Mouse (Mus musculus) cerebellum, adult 2 months (tissue): ENCODE measurements at regions not wholly inside any gene's neighbourhood (a gene's known extent, or its start where the extent isn't known, plus 50 kb on each side); places are given as distances from the start of the nearest gene placed in this dataset.

Source experiments
- DNase-seq, 2 experiments: peaks; one replicate each; pipeline ENCODE4 v3.0.0; 2021
- H3K27ac ChIP-seq: fragments of 200-500 bp; 2 replicates; pipeline ENCODE4 v1.5.1; 2012; ENCODE audit warnings: low read length, control low read depth, inconsistent platforms; ENCODE audit not compliant: insufficient read depth
- H3K27me3 ChIP-seq: fragments of 200-500 bp; 2 replicates; pipeline ENCODE4 v1.6.1; 2012; ENCODE audit warnings: inconsistent platforms, mild to moderate bottlenecking, low read length, moderate library complexity; ENCODE audit not compliant: control insufficient read depth, insufficient read depth
- H3K4me1 ChIP-seq: fragments of 200-500 bp; 2 replicates; pipeline ENCODE4 v1.6.1; 2011; ENCODE audit warnings: low read length; ENCODE audit not compliant: control insufficient read depth, insufficient read depth
- H3K4me3 ChIP-seq: fragments of 200-500 bp; replicated peaks from 2 replicates; pipeline ENCODE3; 2011; ENCODE audit warnings: mild to moderate bottlenecking, low read depth, low read length, control low read depth; ENCODE audit not compliant: insufficient read depth
- CTCF ChIP-seq: fragments of 200-500 bp; IDR thresholded peaks from 2 replicates; pipeline ENCODE4 v1.5.1; 2011; ENCODE audit warnings: low read depth, mild to moderate bottlenecking, control low read depth, low read length, moderate library complexity, borderline replicate concordance; ENCODE audit not compliant: insufficient read depth
- POLR2A ChIP-seq: fragments of 200-500 bp; IDR thresholded peaks from 2 replicates; pipeline ENCODE4 v1.6.1; 2011; ENCODE audit warnings: low read length, control low read depth, borderline replicate concordance; ENCODE audit not compliant: insufficient read depth
- WGBS: fragments of 180-500 bp; shearing (Covaris S2); methylation state at CpG from one replicate; pipeline ENCODE4 v1.1.7; 2018; 5-methylcytosine and 5-hydroxymethylcytosine counted together

DNA sequence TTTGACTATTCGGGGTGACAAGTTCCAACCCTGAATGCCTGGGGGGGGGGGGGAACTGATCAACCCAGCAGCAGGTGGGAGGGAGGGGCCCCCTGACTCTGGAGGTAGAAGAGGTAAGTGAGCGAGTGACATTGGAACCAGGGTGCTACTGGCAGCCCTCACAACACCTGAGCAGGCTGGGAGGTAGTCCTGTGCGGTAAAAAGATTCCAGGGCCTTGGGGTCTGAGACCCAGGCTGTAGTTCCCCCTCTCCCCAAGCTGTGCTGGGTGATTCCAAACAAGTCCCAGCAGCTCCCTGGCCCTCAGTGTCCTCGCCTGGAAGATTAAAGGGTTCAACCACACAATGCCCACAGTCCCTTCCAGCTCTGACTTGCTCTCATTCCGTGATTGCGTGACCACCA is 240.4 kb downstream of the 3110018I06Rik start:
- no peak overlapping the region for H3K4me3 ChIP-seq
- WGBS = 72% methylated on average over 6 of the region's 6 CpGs
- TF ChIP-seq CTCF = no peak
- no peak for TF ChIP-seq POLR2A
- DNase-seq = no peak
- H3K27ac ChIP-seq = no peak overlapping the region
- H3K27me3 ChIP-seq = no peaks in the 10 kb centered on the region; the same call in 1 of the 2 replicates
- H3K4me1 ChIP-seq = no peaks in the 10 kb centered on the region

DNA sequence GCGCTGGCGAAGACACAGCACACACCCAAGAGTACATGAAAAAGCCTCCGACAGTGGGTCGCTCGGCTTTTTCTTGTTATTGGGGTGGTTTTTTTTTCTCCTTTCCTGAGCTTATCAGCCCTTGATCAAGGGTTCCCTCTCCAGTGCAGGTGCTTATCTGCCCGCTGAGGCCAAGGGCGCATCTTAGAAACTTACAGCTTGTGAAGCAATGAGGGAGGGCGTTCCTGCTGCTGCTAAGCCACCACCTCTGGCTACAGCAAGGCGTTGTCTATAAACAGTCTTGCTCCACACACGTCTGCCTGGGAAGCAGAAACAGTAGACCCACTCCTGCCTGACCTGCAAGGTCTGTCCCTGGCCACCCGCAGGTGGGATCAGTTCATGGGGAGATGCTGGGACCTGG is 240.9 kb downstream of the 3110018I06Rik start:
- H3K27ac ChIP-seq = no peak overlapping the region
- TF ChIP-seq CTCF (no peak), POLR2A (no peak)
- no peak for DNase-seq
- no peaks in the 10 kb centered on the region for H3K4me1 ChIP-seq
- H3K4me3 ChIP-seq = no peak overlapping the region
- no peaks in the 10 kb centered on the region for H3K27me3 ChIP-seq
- WGBS = 88% methylated on average over 11 of the region's 11 CpGs

GRCm38 (mm10) chr12:107730940-107731339 is 242.5 kb downstream of the 3110018I06Rik start:
- no peak for TF ChIP-seq CTCF
- no peak for TF ChIP-seq POLR2A
- H3K4me3 ChIP-seq = no peak overlapping the region
- 80% methylated on average over 4 of the region's 4 CpGs for WGBS
- no peak overlapping the region for H3K27ac ChIP-seq
- DNase-seq = no peak
- no peaks in the 10 kb centered on the region for H3K27me3 ChIP-seq
- no peaks in the 10 kb centered on the region for H3K4me1 ChIP-seq

DNA sequence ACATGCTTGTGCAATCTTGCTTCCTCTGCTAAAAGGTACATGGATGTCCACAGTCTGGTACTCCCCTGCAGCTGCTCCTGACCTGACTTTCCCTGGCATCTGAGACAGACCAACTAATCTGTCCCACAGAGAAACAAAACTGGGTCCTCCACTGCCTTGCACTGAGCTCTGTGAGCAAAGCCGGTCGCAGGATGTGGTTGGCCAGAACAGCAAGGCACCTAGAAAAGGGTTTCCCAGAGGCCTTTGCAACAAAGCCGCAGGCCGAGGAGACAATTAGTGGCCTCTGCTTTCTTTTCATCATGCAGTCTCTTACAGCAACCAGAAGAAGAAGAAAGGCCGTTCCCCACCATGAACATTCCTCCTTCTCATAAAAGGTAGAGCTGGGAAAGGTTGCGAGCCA is 246.1 kb downstream of the 3110018I06Rik start:
- WGBS = 91% methylated on average over 6 of the region's 6 CpGs

GRCm38 (mm10) chr12:107742641-107743040 is 254.2 kb downstream of the 3110018I06Rik start:
- TF ChIP-seq POLR2A = no peak
- no peak for TF ChIP-seq CTCF
- no peak overlapping the region for H3K4me3 ChIP-seq
- no peaks in the 10 kb centered on the region for H3K27me3 ChIP-seq
- DNase-seq = no peak
- no peaks in the 10 kb centered on the region for H3K4me1 ChIP-seq
- H3K27ac ChIP-seq = no peak overlapping the region
- 77% methylated on average over 13 of the region's 13 CpGs for WGBS

More for the DNA sequence above, 246.1 kb downstream of the 3110018I06Rik start:
- no peak for TF ChIP-seq POLR2A
- no peak for TF ChIP-seq CTCF
- Histone ChIP-seq H3K27ac (no peak overlapping the region), H3K27me3 (no peaks in the 10 kb centered on the region), H3K4me3 (no peak overlapping the region), H3K4me1 (no peaks in the 10 kb centered on the region)
- DNase-seq = no peak

- Histone ChIP-seq H3K27me3 (no peaks in the 10 kb centered on the region), H3K27ac (no peak overlapping the region), H3K4me1 (no peaks in the 10 kb centered on the region), H3K4me3 (no peak overlapping the region)
- TF ChIP-seq POLR2A (no peak), CTCF (no peak)
- WGBS = 94% methylated on average over 8 of the region's 8 CpGs
- no peak for DNase-seq
Observed at GRCm38 (mm10) chr12:107744822-107745221, 256.4 kb downstream of the 3110018I06Rik start.

- WGBS = 86% methylated on average over 18 of the region's 18 CpGs
- Histone ChIP-seq H3K4me3 (no peak overlapping the region), H3K27ac (no peak overlapping the region), H3K4me1 (no peaks in the 10 kb centered on the region), H3K27me3 (no peaks in the 10 kb centered on the region)
- DNase-seq = no peak
- TF ChIP-seq CTCF (no peak), POLR2A (no peak)
Observed at GRCm38 (mm10) chr12:107748481-107749380, 254.7 kb downstream of the Bcl11b start.
